Mouse (Mus musculus): ENCODE measurements around the gene Crtc3. TPM values are rescaled to one million over a fixed set of nuclear protein-coding genes. Genes with fewer than 3 reads are reported as not detected.

Crtc3 gene
- polyA plus RNA-seq (2012; rRNA removed): 13.7 and 16.2 TPM in 2 replicates

GRCm38 (mm10) chr7:80688556-80689220 is at the start of gene Crtc3:
Crtc3 (minus strand) TSS chr7:80688877.

Other genes starting within 250 kb of the Crtc3 start
- 6.4 and 7.4 TPM in 2 replicates for gene Blm, start 153.8 kb downstream of the Crtc3 start, polyA plus RNA-seq (2012; rRNA removed)
- gene Iqgap1, start 137.1 kb upstream of the Crtc3 start, polyA plus RNA-seq (2012; rRNA removed): 28.8 and 29.7 TPM in 2 replicates
- 25.7 and 29.5 TPM in 2 replicates for gene Zscan2, start 172.0 kb upstream of the Crtc3 start, polyA plus RNA-seq (2012; rRNA removed)
- gene Wdr73, start 212.4 kb upstream of the Crtc3 start, polyA plus RNA-seq (2012; rRNA removed): 34.4 and 35.0 TPM in 2 replicates
- gene Nmb, start 216.2 kb upstream of the Crtc3 start, polyA plus RNA-seq (2012; rRNA removed): 10.4 and 12.3 TPM in 2 replicates

Data from central nervous system, embryonic 18 days (tissue).